Mouse (Mus musculus) c-Kit-positive CD71-positive TER-119-negative erythroid progenitor cells, embryonic 14.5 days (primary cell): Measurements from ENCODE around the gene Mturn.

Source experiments
- DNase-seq: peaks from one replicate; pipeline ENCODE4 v3.0.0-alpha.2; 2013; ENCODE audit warnings: low read depth

Gene Mturn

DNA sequence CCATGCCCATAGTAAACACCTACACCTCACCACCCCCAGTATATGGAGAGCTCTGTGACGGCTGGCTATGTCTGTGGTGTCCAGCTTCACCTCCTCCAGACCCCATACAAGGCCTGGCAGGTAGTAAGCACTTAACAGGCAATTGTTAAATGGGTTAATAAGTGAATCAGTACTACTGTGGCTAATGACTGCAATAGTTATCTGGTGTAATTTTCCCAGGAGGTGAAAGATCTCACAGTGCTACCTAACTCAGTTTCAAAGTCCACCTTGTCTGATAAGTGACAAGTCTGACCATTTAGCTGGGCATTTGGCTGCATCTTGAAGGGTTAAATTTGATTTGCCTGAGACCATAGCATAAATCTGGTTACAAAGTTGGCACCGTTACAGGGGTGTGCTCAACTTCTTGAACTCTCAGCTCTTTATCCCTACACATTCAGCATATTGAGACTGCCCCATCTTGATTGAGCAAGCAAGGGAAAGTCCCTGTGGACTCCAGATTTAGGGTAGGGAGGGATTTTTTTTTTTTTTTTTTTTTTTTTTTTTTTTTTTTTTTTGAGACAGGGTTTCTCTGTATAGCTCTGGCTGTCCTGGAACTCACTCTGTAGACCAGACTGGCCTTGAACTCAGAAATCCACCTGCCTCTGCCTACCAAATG is 48.2 kb downstream of the Mturn start:
- DNase-seq: no peak

DNA sequence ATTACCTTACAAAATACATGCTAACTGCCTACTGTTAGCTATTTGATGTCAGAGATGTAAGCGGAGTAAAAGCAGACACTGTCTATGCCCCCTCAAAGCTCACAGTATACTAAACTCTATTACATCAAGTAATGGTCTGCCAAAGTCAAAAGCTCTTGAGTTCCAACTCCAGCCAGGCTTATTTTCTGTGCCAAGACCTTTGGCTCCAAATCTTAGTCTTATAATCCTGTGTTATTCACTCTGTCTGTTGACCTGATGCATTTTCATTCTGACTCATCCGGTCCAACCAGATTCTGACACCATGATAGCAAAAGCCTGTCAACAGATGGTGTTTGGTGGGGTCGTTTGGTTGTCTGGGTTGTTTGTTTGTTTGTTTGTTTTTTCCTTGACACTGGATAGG is 50.3 kb downstream of the Mturn start:
- no peak for DNase-seq

DNA sequence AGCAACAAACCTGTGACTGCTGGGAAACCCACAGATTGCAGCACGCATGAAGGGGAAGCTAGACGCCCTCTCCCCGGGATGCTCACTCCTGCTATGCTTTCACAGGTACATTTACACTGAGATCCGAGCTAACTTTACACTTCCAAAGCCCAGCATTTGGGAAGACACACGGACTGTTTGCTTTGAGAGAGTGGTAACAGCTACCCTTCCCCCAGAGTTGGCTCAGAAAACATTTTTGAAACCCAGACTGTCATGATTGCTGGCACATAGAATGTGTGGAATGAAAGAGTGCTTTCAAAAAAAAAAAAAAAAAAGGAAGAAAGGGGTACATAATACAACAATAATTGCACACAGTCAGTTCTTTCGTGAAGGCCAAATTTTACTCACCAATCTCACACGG is 51.3 kb downstream of the Mturn start:
- no peak for DNase-seq

DNA sequence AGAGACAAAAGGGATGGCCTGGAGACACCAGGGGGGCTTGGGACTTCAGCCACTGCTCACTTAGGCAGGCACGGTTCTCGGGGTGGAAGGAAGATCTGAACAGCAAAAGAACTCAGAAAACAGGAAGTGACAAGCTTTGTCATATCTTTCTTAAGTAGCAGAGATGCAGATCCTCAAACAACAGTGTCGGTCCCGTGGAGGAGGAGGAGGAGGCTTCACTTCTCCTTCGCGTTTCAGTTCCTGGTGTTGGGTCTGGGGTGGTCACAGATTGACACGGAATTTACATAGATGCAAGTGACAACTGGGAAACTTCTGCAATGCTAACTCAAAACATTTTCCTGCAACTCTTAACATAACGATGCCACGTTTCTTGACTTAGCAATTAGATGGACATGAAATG is 54.7 kb downstream of the Mturn start:
- no peak for DNase-seq

DNA sequence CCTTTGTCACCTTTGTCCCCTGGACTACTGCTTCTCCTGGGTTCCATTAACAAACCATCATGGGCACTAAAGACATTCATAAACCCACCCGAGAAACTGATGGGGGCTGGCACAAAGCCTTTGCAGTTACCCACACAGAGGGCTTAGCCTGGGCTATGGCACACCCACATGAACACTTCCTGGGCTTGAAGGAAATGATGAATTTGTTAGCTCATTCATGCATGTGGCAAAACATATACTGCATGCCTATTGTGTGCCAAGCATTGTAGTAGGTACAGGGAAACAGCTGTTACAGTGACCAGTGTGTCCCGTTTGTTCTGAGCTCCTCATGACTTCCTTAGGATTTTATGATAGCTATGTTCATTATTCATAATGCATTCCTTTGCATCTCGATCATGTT is 55.8 kb downstream of the Mturn start:
- DNase-seq: no peak

DNA sequence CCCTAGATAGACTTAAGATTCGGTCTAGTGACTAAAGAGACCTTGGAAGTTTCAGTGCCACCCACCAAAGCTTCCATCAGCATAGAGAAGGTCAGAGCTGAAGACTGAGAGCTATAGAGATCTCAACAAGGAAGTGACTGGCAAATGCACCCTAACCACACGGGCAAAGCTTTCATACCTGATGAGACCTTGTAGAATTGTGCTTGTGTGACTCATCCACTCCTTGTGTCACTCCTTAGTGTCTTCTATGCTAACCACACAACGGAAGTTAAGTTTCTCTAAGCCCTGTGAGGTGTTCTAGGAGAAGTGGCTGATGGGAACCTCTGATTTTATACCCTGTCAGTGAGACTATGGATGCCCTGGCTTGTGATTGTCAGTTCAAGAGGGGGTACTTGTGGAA is 56.3 kb downstream of the Mturn start:
- no peak for DNase-seq

DNA sequence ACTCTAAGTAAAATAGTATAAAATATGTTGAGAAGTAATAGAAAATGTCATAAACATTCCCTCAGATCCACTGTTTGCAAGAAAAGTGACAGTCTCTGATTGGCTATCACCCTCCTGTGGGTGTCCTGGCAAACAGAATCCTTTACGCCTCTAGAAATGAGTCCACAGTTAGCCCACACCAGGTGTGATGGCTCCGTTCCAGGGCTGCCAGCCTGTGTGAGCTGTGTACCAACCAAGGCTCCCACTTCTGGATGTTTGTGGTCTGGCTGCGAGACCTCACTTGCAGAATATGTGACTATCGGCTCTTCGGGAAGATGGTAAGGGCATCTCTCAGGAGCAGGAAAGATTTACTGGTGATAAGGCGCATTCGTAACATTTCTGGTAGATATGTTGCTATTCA is 67.6 kb downstream of the Mturn start:
- DNase-seq: no peak

DNA sequence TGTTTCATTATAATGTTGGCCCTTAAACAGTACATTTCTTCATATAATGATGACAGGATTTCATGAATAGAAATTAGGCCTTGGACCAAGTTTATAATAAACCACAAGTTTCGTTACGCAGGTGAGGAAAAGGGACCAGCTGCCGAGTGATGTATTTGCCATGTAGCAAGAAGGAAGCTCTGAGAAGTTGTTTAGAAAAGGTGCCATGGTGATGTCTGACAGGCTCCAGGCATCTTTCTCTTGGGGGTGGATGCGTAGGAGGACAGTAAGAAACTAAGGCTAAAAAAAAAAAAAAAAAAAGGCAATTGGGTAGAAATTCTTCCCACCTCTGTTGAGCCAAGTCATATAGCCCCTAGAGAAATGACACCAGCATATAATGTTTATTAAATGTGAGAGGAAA is 70.2 kb downstream of the Mturn start:
- no peak for DNase-seq

DNA sequence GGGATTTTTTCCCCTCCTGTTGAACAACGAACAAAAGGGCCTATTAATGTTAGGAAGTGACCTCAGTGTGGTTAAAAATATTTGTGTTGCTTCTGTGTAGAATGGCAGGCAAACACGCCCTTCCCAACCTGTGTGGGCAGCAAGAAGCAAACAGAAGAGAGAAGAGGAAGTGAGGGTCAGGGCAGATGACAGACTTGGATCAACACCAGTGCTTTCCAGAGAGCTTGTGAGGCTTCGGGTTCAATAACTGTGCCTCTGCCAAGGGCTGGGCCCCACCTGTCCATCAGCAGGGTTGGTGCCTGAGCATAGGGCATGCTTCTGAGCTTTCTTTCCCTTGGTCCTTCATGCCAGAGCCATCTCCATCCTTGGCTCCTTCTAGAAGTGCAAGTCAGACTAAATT is 70.7 kb downstream of the Mturn start:
- no peak for DNase-seq
